Mouse (Mus musculus) liver (tissue): ENCODE results near the gene Slu7.

Source experiments
- DNase-seq: peaks from one replicate; pipeline ENCODE4 v3.0.0-alpha.2; 2020; ENCODE audit warnings: mixed read lengths

The Slu7 gene

GRCm38 (mm10) chr11:43433254-43434023 is at the start of gene Slu7:
TSS of gene Slu7 (plus strand) at chr11:43433744.
- peak; percentile 78 for DNase-seq

GRCm38 (mm10) chr11:43385055-43385649 is 48.4 kb upstream of the Slu7 start:
- DNase-seq = peak; percentile 49

GRCm38 (mm10) chr11:43385716-43386115 is 47.8 kb upstream of the Slu7 start:
- DNase-seq = no peak

GRCm38 (mm10) chr11:43387004-43387880 is 46.3 kb upstream of the Slu7 start:
- no peak for DNase-seq

- DNase-seq = no peak
These were observed 45.1 kb upstream of the Slu7 start for GRCm38 (mm10) chr11:43388122-43389097.

- DNase-seq = no peak
These were observed 44.4 kb upstream of the Slu7 start for GRCm38 (mm10) chr11:43389118-43389517.

- no peak for DNase-seq
These were observed 40.8 kb upstream of the Slu7 start for GRCm38 (mm10) chr11:43392757-43393156.

GRCm38 (mm10) chr11:43393325-43393724 is 40.2 kb upstream of the Slu7 start:
- no peak for DNase-seq

GRCm38 (mm10) chr11:43395073-43395948 is 38.2 kb upstream of the Slu7 start:
- no peak for DNase-seq

- DNase-seq = no peak
These were observed 37.3 kb upstream of the Slu7 start for GRCm38 (mm10) chr11:43396246-43396645.

- DNase-seq = no peak
These were observed 36.9 kb upstream of the Slu7 start for GRCm38 (mm10) chr11:43396672-43397071.

- DNase-seq = no peak
These were observed 34.2 kb upstream of the Slu7 start for GRCm38 (mm10) chr11:43399297-43399696.

- DNase-seq = no peak
These were observed 33.4 kb upstream of the Slu7 start for GRCm38 (mm10) chr11:43400131-43400530.

GRCm38 (mm10) chr11:43404150-43404807 is 29.3 kb upstream of the Slu7 start:
- no peak for DNase-seq

GRCm38 (mm10) chr11:43408888-43409287 is 24.7 kb upstream of the Slu7 start:
- no peak for DNase-seq

GRCm38 (mm10) chr11:43410291-43410690 is 23.3 kb upstream of the Slu7 start:
- DNase-seq = no peak

- DNase-seq = peak; percentile 52
These were observed 22.1 kb upstream of the Slu7 start for GRCm38 (mm10) chr11:43411413-43411812.

GRCm38 (mm10) chr11:43412771-43413451 is 20.6 kb upstream of the Slu7 start:
- peak; percentile 71 for DNase-seq

- DNase-seq = no peak
These were observed 16.3 kb upstream of the Slu7 start for GRCm38 (mm10) chr11:43417201-43417600.

- peak; percentile 40 for DNase-seq
These were observed 9.2 kb upstream of the Slu7 start for GRCm38 (mm10) chr11:43424386-43424785.
